Mouse (Mus musculus): ENCODE data around the gene Cers6. TPM values are rescaled to one million over a fixed set of nuclear protein-coding genes. Genes with fewer than 3 reads are reported as not detected.
A peak's percentile ranks its signal among the peaks of the same experiment; 100 is the strongest.

Gene Cers6
- polyA plus RNA-seq, 1 experiment = 78.2 TPM

- TF ChIP-seq CTCF (IDR thresholded peaks at IDR 0.05; ENCODE audit: borderline replicate concordance, insufficient read depth, low read length) = no peak
- TF ChIP-seq POLR2A (IDR thresholded peaks at IDR 0.05; ENCODE audit: low read depth, low read length) = no peak
Observed at GRCm38 (mm10) chr2:69097526-69097925, 236.3 kb downstream of the Cers6 start.

GRCm38 (mm10) chr2:69098701-69099100 is 237.5 kb downstream of the Cers6 start:
- TF ChIP-seq POLR2A (IDR thresholded peaks at IDR 0.05; ENCODE audit: low read depth, low read length) (no peak), CTCF (IDR thresholded peaks at IDR 0.05; ENCODE audit: borderline replicate concordance, insufficient read depth, low read length) (no peak)
- Histone ChIP-seq H3K4me1 (ENCODE audit: control insufficient read depth, insufficient read depth, low read length) (no peaks in the 10 kb centered on the region; the same call in none of the 2 replicates), H3K4me3 (ENCODE audit: insufficient read depth, low read length) (no peak overlapping the region), H3K27ac (ENCODE audit: insufficient read depth, low read length) (no peak overlapping the region)

More at GRCm38 (mm10) chr2:69097526-69097925, 236.3 kb downstream of the Cers6 start:
- Histone ChIP-seq H3K27ac (ENCODE audit: insufficient read depth, low read length) (no peak overlapping the region), H3K4me3 (ENCODE audit: insufficient read depth, low read length) (no peak overlapping the region), H3K4me1 (ENCODE audit: control insufficient read depth, insufficient read depth, low read length) (no peaks in the 10 kb centered on the region; the same call in none of the 2 replicates)

DNA sequence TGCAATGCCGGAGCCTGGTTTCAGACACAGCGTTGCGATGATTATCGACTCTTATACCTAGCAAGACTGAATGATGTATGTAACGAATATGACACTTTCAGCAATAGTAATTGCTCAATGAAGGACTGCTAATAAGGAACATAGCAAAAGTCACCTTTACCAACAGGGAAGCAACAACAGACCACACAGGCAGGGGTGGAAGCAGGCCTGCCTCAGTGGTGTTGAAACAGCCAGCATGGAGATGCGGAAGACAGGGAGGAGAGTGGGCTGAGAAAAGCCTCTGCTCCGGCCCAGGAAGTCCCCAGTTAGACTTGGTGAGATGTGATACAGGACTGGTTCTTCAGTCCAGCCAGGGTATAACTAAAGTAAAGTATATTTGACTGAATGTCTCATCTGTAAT is 237.9 kb downstream of the Cers6 start:
- H3K4me3 ChIP-seq (ENCODE audit: insufficient read depth, low read length) = no peak overlapping the region
- H3K27ac ChIP-seq (ENCODE audit: insufficient read depth, low read length) = no peak overlapping the region
- TF ChIP-seq POLR2A (IDR thresholded peaks at IDR 0.05; ENCODE audit: low read depth, low read length) (no peak), CTCF (IDR thresholded peaks at IDR 0.05; ENCODE audit: borderline replicate concordance, insufficient read depth, low read length) (no peak)
- H3K4me1 ChIP-seq (ENCODE audit: control insufficient read depth, insufficient read depth, low read length) = no peaks in the 10 kb centered on the region; the same call in none of the 2 replicates

- H3K27ac ChIP-seq (ENCODE audit: insufficient read depth, low read length) = no peak overlapping the region
- no peaks in the 10 kb centered on the region; the same call in none of the 2 replicates for H3K4me1 ChIP-seq (ENCODE audit: control insufficient read depth, insufficient read depth, low read length)
- no peak for TF ChIP-seq POLR2A (IDR thresholded peaks at IDR 0.05; ENCODE audit: low read depth, low read length)
- peak; percentile 74; the same call in 1 of the 2 replicates for TF ChIP-seq CTCF (IDR thresholded peaks at IDR 0.05; ENCODE audit: borderline replicate concordance, insufficient read depth, low read length)
- H3K4me3 ChIP-seq (ENCODE audit: insufficient read depth, low read length) = no peak overlapping the region
Observed at GRCm38 (mm10) chr2:69100706-69101105, 239.5 kb downstream of the Cers6 start.

DNA sequence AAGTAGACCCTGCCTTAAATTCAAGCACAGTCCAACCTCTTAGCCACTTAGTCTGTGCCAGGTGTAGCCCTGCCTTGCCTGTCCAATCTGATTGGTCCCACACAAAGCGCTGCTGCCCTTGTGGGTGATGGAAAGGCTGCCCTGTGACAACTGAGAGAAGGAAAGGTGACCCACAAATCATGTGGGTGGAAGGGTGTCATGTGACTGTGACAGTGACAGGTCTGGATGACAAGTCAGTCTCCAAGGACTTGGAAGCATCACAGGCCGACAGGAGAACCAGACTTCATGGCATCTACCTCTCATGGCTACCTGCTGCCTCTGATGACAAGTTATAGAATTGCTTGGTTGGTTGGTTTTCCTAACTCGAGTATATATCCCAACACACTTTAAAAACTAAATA is 242.3 kb downstream of the Cers6 start:
- Histone ChIP-seq H3K4me3 (ENCODE audit: insufficient read depth, low read length) (no peak overlapping the region), H3K27ac (ENCODE audit: insufficient read depth, low read length) (no peak overlapping the region), H3K4me1 (ENCODE audit: control insufficient read depth, insufficient read depth, low read length) (no peaks in the 10 kb centered on the region)
- TF ChIP-seq CTCF (IDR thresholded peaks at IDR 0.05; ENCODE audit: borderline replicate concordance, insufficient read depth, low read length) = no peak
- no peak for TF ChIP-seq POLR2A (IDR thresholded peaks at IDR 0.05; ENCODE audit: low read depth, low read length)

DNA sequence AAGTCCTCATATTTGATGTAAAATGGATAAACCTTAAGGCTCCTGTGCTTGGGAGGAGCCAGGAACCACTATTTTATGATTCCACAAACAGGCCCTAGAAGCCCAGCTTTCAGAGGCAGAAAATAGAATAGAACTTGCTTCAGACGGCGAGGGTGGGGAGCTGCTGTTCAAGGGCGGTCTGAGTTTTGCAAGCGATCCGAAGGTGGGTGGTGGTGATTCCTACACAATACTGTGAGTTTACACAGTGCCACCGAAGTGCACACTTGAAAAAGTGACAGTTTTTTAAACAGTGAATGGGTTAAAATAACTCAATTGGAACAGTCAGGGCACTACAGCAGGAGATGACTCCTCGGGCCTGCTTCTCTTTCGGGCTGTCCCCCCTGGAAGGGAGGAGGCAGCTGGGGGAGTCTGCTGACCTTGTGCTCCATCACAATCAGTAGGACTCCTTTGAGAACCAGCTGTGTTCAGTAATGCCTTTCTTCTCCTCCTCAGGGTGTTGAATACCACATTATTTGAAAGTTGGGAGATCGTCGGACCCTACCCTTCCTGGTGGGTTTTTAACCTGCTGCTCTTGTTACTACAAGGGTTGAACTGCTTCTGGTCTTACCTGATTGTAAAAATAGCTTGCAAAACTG is 243.4 kb downstream of the Cers6 start:
- H3K27ac ChIP-seq (ENCODE audit: insufficient read depth, low read length) = no peak overlapping the region
- TF ChIP-seq CTCF (IDR thresholded peaks at IDR 0.05; ENCODE audit: borderline replicate concordance, insufficient read depth, low read length) (no peak), POLR2A (IDR thresholded peaks at IDR 0.05; ENCODE audit: low read depth, low read length) (no peak)
- no peak overlapping the region for H3K4me3 ChIP-seq (ENCODE audit: insufficient read depth, low read length)
- H3K4me1 ChIP-seq (ENCODE audit: control insufficient read depth, insufficient read depth, low read length) = peaks cover 4% of the 10 kb centered on the region

- Histone ChIP-seq H3K4me1 (ENCODE audit: control insufficient read depth, insufficient read depth, low read length) (peaks cover 4% of the 10 kb centered on the region), H3K27ac (ENCODE audit: insufficient read depth, low read length) (peak overlapping the region; percentile 60), H3K4me3 (ENCODE audit: insufficient read depth, low read length) (no peak overlapping the region)
- TF ChIP-seq CTCF (IDR thresholded peaks at IDR 0.05; ENCODE audit: borderline replicate concordance, insufficient read depth, low read length) (no peak), POLR2A (IDR thresholded peaks at IDR 0.05; ENCODE audit: low read depth, low read length) (no peak)
Observed at GRCm38 (mm10) chr2:69109246-69109645, 248.0 kb downstream of the Cers6 start.

GRCm38 (mm10) chr2:69109710-69110109 is 248.5 kb downstream of the Cers6 start:
- TF ChIP-seq CTCF (IDR thresholded peaks at IDR 0.05; ENCODE audit: borderline replicate concordance, insufficient read depth, low read length) (no peak), POLR2A (IDR thresholded peaks at IDR 0.05; ENCODE audit: low read depth, low read length) (no peak)
- no peak overlapping the region for H3K4me3 ChIP-seq (ENCODE audit: insufficient read depth, low read length)
- H3K4me1 ChIP-seq (ENCODE audit: control insufficient read depth, insufficient read depth, low read length) = peaks cover 4% of the 10 kb centered on the region
- peak overlapping the region; percentile 60 for H3K27ac ChIP-seq (ENCODE audit: insufficient read depth, low read length)

GRCm38 (mm10) chr2:69112609-69113008 is 251.4 kb downstream of the Cers6 start:
- H3K4me3 ChIP-seq (ENCODE audit: insufficient read depth, low read length) = no peak overlapping the region
- TF ChIP-seq CTCF (IDR thresholded peaks at IDR 0.05; ENCODE audit: borderline replicate concordance, insufficient read depth, low read length) (no peak), POLR2A (IDR thresholded peaks at IDR 0.05; ENCODE audit: low read depth, low read length) (no peak)

GRCm38 (mm10) chr2:69113829-69114547 is 252.7 kb downstream of the Cers6 start:
- Histone ChIP-seq H3K4me1 (ENCODE audit: control insufficient read depth, insufficient read depth, low read length) (peaks cover 3% of the 10 kb centered on the region), H3K4me3 (ENCODE audit: insufficient read depth, low read length) (no peak overlapping the region), H3K27ac (ENCODE audit: insufficient read depth, low read length) (no peak overlapping the region)
- TF ChIP-seq POLR2A (IDR thresholded peaks at IDR 0.05; ENCODE audit: low read depth, low read length) (no peak), CTCF (IDR thresholded peaks at IDR 0.05; ENCODE audit: borderline replicate concordance, insufficient read depth, low read length) (no peak)

More at GRCm38 (mm10) chr2:69112609-69113008, 251.4 kb downstream of the Cers6 start:
- H3K27ac ChIP-seq (ENCODE audit: insufficient read depth, low read length) = no peak overlapping the region
- H3K4me1 ChIP-seq (ENCODE audit: control insufficient read depth, insufficient read depth, low read length) = peaks cover 4% of the 10 kb centered on the region
